Mouse (Mus musculus) hindbrain, embryonic 10.5 days (tissue): ENCODE data around the gene F3. TPM values are rescaled to one million over a fixed set of nuclear protein-coding genes. Genes with fewer than 3 reads are reported as not detected.

Experiments
- DNase-seq: peaks from one replicate; pipeline ENCODE4 v3.0.0-alpha.2; 2017; ENCODE audit warnings: low spot score
- H3K27ac ChIP-seq: fragments of 300-500 bp; sonication (generic); 2 replicates; pipeline ENCODE4 v1.5.1; 2016; ENCODE audit warnings: mild to moderate bottlenecking, moderate library complexity
- H3K27me3 ChIP-seq: fragments of 300-500 bp; sonication (generic); 2 replicates; pipeline ENCODE4 v1.6.1; 2016; ENCODE audit warnings: mild to moderate bottlenecking; ENCODE audit not compliant: poor library complexity, insufficient read depth, severe bottlenecking
- H3K36me3 ChIP-seq: fragments of 300-500 bp; sonication (generic); 2 replicates; pipeline ENCODE4 v1.6.1; 2016; ENCODE audit warnings: mild to moderate bottlenecking, moderate library complexity
- H3K4me1 ChIP-seq: fragments of 300-500 bp; sonication (generic); replicated peaks from 2 replicates; pipeline ENCODE4 v1.6.1; 2016; ENCODE audit warnings: mild to moderate bottlenecking
- H3K4me3 ChIP-seq: fragments of 300-500 bp; sonication (generic); 2 replicates; pipeline ENCODE4 v1.5.1; 2016; ENCODE audit warnings: mild to moderate bottlenecking, moderate library complexity
- H3K9me3 ChIP-seq: fragments of 300-500 bp; sonication (generic); 2 replicates; pipeline ENCODE4 v1.6.1; 2016; ENCODE audit warnings: mild to moderate bottlenecking, moderate library complexity
- WGBS: fragments of 180-500 bp; shearing (Covaris S2); methylation state at CpG from one replicate; pipeline ENCODE4 v1.1.7; 2016; 5-methylcytosine and 5-hydroxymethylcytosine counted together
- polyA plus RNA-seq: library from polyadenylated mRNA; unstranded; fragments of >200 nt; fragmentation: Nextera tagmentation; extraction: Ambion mirVana; gene quantifications from 2 replicates; pipeline ENCODE4 v1.2.1, GENCODE M21; 2016

The F3 gene
- polyA plus RNA-seq, 1 experiment from 2014 or later, result 14.1 TPM

- H3K4me1 ChIP-seq, result 0 out of 2 replicates have a peak, but pooled peaks cover 3% of the 10 kb centered on the region
- no peak for DNase-seq
- no peaks in the 10 kb centered on the region for H3K27me3 ChIP-seq
- no peak overlapping the region for H3K27ac ChIP-seq
- H3K9me3 ChIP-seq, result no peaks in the 10 kb centered on the region
- no peaks in the 10 kb centered on the region for H3K36me3 ChIP-seq
- 76% methylated on average over 13 of the region's 13 CpGs for WGBS
- H3K4me3 ChIP-seq, result no peak overlapping the region
Observed at GRCm38 (mm10) chr3:121693001-121693730, 30.2 kb upstream of the F3 start.

GRCm38 (mm10) chr3:121693746-121694145 is 29.6 kb upstream of the F3 start:
- Histone ChIP-seq H3K27me3 (no peaks in the 10 kb centered on the region), H3K27ac (no peak overlapping the region), H3K36me3 (no peaks in the 10 kb centered on the region), H3K4me1 (peaks cover 7% of the 10 kb centered on the region), H3K4me3 (no peak overlapping the region), H3K9me3 (no peaks in the 10 kb centered on the region)
- no peak for DNase-seq
- 83% methylated on average over 5 of the region's 5 CpGs for WGBS

- no peaks in the 10 kb centered on the region for H3K9me3 ChIP-seq
- 94% methylated on average over 7 of the region's 7 CpGs for WGBS
- DNase-seq, result no peak
- peak overlapping the region; percentile 12; the same call in 1 of the 2 replicates for H3K27ac ChIP-seq
- H3K27me3 ChIP-seq, result 0 out of 2 replicates have a peak, but pooled peaks cover 6% of the 10 kb centered on the region
- no peaks in the 10 kb centered on the region for H3K36me3 ChIP-seq
- peaks cover 40% of the 10 kb centered on the region for H3K4me1 ChIP-seq
- H3K4me3 ChIP-seq, result no peak overlapping the region
Observed at GRCm38 (mm10) chr3:121697169-121697568, 26.2 kb upstream of the F3 start.

GRCm38 (mm10) chr3:121699401-121699800 is 23.9 kb upstream of the F3 start:
- Histone ChIP-seq H3K27ac (peak overlapping the region; percentile 86), H3K27me3 (0 out of 2 replicates have a peak, but pooled peaks cover 9% of the 10 kb centered on the region), H3K36me3 (no peaks in the 10 kb centered on the region), H3K4me1 (peaks cover 37% of the 10 kb centered on the region), H3K4me3 (no peak overlapping the region), H3K9me3 (no peaks in the 10 kb centered on the region)
- 73% methylated on average over 4 of the region's 4 CpGs for WGBS
- no peak for DNase-seq

- no peak for DNase-seq
- H3K9me3 ChIP-seq, result no peaks in the 10 kb centered on the region
- peak overlapping the region; percentile 86 for H3K27ac ChIP-seq
- WGBS, result 80% methylated on average over 4 of the region's 4 CpGs
- H3K4me3 ChIP-seq, result no peak overlapping the region
- H3K36me3 ChIP-seq, result no peaks in the 10 kb centered on the region
- H3K27me3 ChIP-seq, result 0 out of 2 replicates have a peak, but pooled peaks cover 9% of the 10 kb centered on the region
- peaks cover 37% of the 10 kb centered on the region for H3K4me1 ChIP-seq
Observed at GRCm38 (mm10) chr3:121699849-121700248, 23.5 kb upstream of the F3 start.

DNA sequence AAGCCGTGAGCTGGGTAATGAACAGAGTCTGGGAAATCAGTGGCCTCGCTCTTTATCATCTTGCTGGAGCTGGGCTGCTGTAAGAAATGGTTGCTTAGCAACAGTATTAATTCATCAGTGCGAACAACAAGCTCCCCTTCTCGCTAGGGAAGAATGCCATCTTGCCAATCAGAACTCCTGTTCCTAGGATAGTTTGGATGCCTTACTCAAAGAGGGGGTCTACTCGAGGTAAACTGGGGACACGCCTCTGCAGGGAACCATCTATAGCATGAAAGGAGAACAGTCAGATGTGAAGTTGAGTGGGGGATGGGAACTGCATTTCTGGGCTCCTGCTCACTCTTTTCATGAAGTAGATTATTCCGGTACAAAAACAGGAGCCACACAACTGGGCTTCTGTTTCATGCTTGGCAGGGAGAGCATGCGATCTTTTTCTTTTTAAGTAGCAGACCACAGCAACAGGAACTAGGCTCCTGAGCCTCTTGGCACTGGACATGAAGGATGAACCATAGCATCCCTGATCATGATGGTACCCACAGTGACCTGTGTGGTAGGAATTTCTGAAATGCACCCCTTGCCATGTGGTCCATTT is 22.9 kb upstream of the F3 start:
- H3K9me3 ChIP-seq, result no peaks in the 10 kb centered on the region
- peaks cover 37% of the 10 kb centered on the region for H3K4me1 ChIP-seq
- H3K4me3 ChIP-seq, result peak overlapping the region; percentile 23; the same call in 1 of the 2 replicates
- no peaks in the 10 kb centered on the region for H3K36me3 ChIP-seq
- peak overlapping the region; percentile 86 for H3K27ac ChIP-seq
- WGBS, result 20% methylated on average over 8 of the region's 8 CpGs
- DNase-seq, result peak; percentile 68
- H3K27me3 ChIP-seq, result 0 out of 2 replicates have a peak, but pooled peaks cover 9% of the 10 kb centered on the region

- peaks cover 37% of the 10 kb centered on the region for H3K4me1 ChIP-seq
- no peaks in the 10 kb centered on the region for H3K9me3 ChIP-seq
- no peaks in the 10 kb centered on the region for H3K36me3 ChIP-seq
- DNase-seq, result no peak
- H3K4me3 ChIP-seq, result no peak overlapping the region
- WGBS, result 90% methylated on average over 7 of the region's 7 CpGs
- H3K27ac ChIP-seq, result no peak overlapping the region
- H3K27me3 ChIP-seq, result 0 out of 2 replicates have a peak, but pooled peaks cover 9% of the 10 kb centered on the region
Observed at GRCm38 (mm10) chr3:121703155-121703879, 20.0 kb upstream of the F3 start.

GRCm38 (mm10) chr3:121703880-121704243 is 19.5 kb upstream of the F3 start:
- H3K4me1 ChIP-seq, result peaks cover 32% of the 10 kb centered on the region
- DNase-seq, result no peak
- no peak overlapping the region for H3K4me3 ChIP-seq
- no peaks in the 10 kb centered on the region for H3K36me3 ChIP-seq
- 0 out of 2 replicates have a peak, but pooled peaks cover 9% of the 10 kb centered on the region for H3K27me3 ChIP-seq
- H3K27ac ChIP-seq, result no peak overlapping the region
- 72% methylated on average over 3 of the region's 3 CpGs for WGBS
- no peaks in the 10 kb centered on the region for H3K9me3 ChIP-seq

GRCm38 (mm10) chr3:121706087-121706486 is 17.2 kb upstream of the F3 start:
- H3K4me3 ChIP-seq, result no peak overlapping the region
- 0 out of 2 replicates have a peak, but pooled peaks cover 9% of the 10 kb centered on the region for H3K27me3 ChIP-seq
- H3K4me1 ChIP-seq, result peaks cover 10% of the 10 kb centered on the region
- no peak overlapping the region for H3K27ac ChIP-seq
- 82% methylated on average over 5 of the region's 5 CpGs for WGBS
- H3K36me3 ChIP-seq, result no peaks in the 10 kb centered on the region
- no peaks in the 10 kb centered on the region for H3K9me3 ChIP-seq
- DNase-seq, result no peak

- H3K4me3 ChIP-seq, result no peak overlapping the region
- no peaks in the 10 kb centered on the region; the same call in none of the 2 replicates for H3K4me1 ChIP-seq
- H3K9me3 ChIP-seq, result no peaks in the 10 kb centered on the region
- H3K27me3 ChIP-seq, result 0 out of 2 replicates have a peak, but pooled peaks cover 4% of the 10 kb centered on the region
- DNase-seq, result no peak
- H3K27ac ChIP-seq, result no peak overlapping the region
- WGBS, result 86% methylated on average over 4 of the region's 4 CpGs
- no peaks in the 10 kb centered on the region for H3K36me3 ChIP-seq
Observed at GRCm38 (mm10) chr3:121707106-121707505, 16.2 kb upstream of the F3 start.

GRCm38 (mm10) chr3:121710894-121711531 is 12.3 kb upstream of the F3 start:
- no peak overlapping the region for H3K27ac ChIP-seq
- no peak for DNase-seq
- no peaks in the 10 kb centered on the region for H3K9me3 ChIP-seq
- WGBS, result 90% methylated on average over 7 of the region's 7 CpGs
- no peak overlapping the region for H3K4me3 ChIP-seq
- H3K4me1 ChIP-seq, result no peaks in the 10 kb centered on the region; the same call in 1 of the 2 replicates
- H3K36me3 ChIP-seq, result no peaks in the 10 kb centered on the region
- no peaks in the 10 kb centered on the region; the same call in 1 of the 2 replicates for H3K27me3 ChIP-seq

DNA sequence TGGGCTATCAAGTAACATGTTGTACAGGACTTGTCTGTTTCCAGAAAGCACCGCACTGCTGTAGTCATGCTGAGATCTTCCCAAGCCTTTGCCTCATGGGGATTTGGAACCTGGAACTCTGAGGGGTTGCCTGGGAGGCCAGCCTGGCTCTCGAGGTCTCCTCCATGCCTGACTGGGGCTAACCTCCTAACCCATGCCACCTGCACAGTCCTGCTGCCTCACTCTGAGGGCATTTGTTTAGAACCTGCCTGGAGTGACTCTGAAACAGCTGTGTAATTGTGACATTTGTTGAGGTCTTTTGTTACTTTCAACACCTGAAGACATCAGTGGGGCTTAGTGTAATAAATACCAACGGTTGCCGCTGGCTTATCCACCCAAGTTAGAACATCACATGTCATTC is 11.1 kb upstream of the F3 start:
- no peaks in the 10 kb centered on the region for H3K9me3 ChIP-seq
- no peaks in the 10 kb centered on the region for H3K36me3 ChIP-seq
- 75% methylated on average over 4 of the region's 4 CpGs for WGBS
- H3K27ac ChIP-seq, result no peak overlapping the region
- H3K4me1 ChIP-seq, result no peaks in the 10 kb centered on the region; the same call in 1 of the 2 replicates
- H3K4me3 ChIP-seq, result no peak overlapping the region
- no peak for DNase-seq
- H3K27me3 ChIP-seq, result no peaks in the 10 kb centered on the region; the same call in 1 of the 2 replicates
